Mouse (Mus musculus) MEL (cell line): ENCODE measurements at regions not wholly inside any gene's neighbourhood (a gene's known extent, or its start where the extent isn't known, plus 50 kb on each side); places are given as distances from the start of the nearest gene placed in this dataset.

Experiments used
- DNase-seq: peaks from one replicate; pipeline ENCODE4 v3.0.0; 2011; ENCODE audit warnings: low read depth, low spot score
- H3K27ac ChIP-seq: 2 replicates; pipeline ENCODE4 v1.5.1; 2012; ENCODE audit warnings: low read depth, mild to moderate bottlenecking, control low read depth, low read length, moderate library complexity; ENCODE audit not compliant: control insufficient read depth
- H3K27me3 ChIP-seq, 2 experiments: fragments of 150-350 bp in 1 of 2; sonication (generic) in 1 of 2; 2 replicates each; pipeline ENCODE4 v1.6.1; 2012; ENCODE audit warnings: low read length in 2 of 2, mild to moderate bottlenecking in 2 of 2, improper control_type of control experiment in 1 of 2, moderate library complexity in 1 of 2; ENCODE audit not compliant: insufficient read depth in 2 of 2, control insufficient read depth in 1 of 2
- H3K36me3 ChIP-seq, 2 experiments: 2 replicates each; pipeline ENCODE4 v1.6.1; 2012 to 2014; ENCODE audit warnings: low read length in 2 of 2, improper control_type of control experiment in 1 of 2, inconsistent platforms in 1 of 2, mild to moderate bottlenecking in 1 of 2; ENCODE audit not compliant: insufficient read depth in 2 of 2, control insufficient read depth in 1 of 2
- H3K4me1 ChIP-seq, 2 experiments: fragments of 150-350 bp in 1 of 2; sonication (generic) in 1 of 2; 2 replicates each; pipeline ENCODE4 v1.6.1; 2012; ENCODE audit warnings: low read length in 2 of 2, improper control_type of control experiment in 1 of 2, mild to moderate bottlenecking in 1 of 2; ENCODE audit not compliant: insufficient read depth in 2 of 2, control insufficient read depth in 1 of 2
- H3K4me3 ChIP-seq, 2 experiments: fragments of 150-350 bp in 1 of 2; sonication (generic) in 1 of 2; 2 replicates each; pipeline ENCODE4 v1.5.1; 2012; ENCODE audit warnings: low read depth in 2 of 2, low read length in 2 of 2, mild to moderate bottlenecking in 2 of 2, moderate library complexity in 2 of 2, control low read depth in 1 of 2, improper control_type of control experiment in 1 of 2; ENCODE audit not compliant: control insufficient read depth in 1 of 2, insufficient read depth in 1 of 2
- H3K79me2 ChIP-seq: 2 replicates; pipeline ENCODE4 v1.6.1; 2012; ENCODE audit warnings: mild to moderate bottlenecking, low read length, moderate library complexity; ENCODE audit not compliant: control insufficient read depth, poor library complexity, insufficient read depth
- H3K9ac ChIP-seq: 2 replicates; pipeline ENCODE4 v1.6.1; 2012; ENCODE audit warnings: low read depth, mild to moderate bottlenecking, control low read depth, low read length, moderate library complexity; ENCODE audit not compliant: control insufficient read depth, poor library complexity, severe bottlenecking
- H3K9me3 ChIP-seq: fragments of 150-350 bp; sonication (generic); replicated peaks from 2 replicates; pipeline ENCODE4 v1.6.1; 2012; ENCODE audit warnings: mild to moderate bottlenecking, low read length, improper control_type of control experiment, moderate library complexity; ENCODE audit not compliant: insufficient read depth
- BHLHE40 ChIP-seq: IDR thresholded peaks from 2 replicates; pipeline ENCODE4 v1.6.1; 2012; ENCODE audit warnings: low read depth, mild to moderate bottlenecking, inconsistent platforms, low read length, improper control_type of control experiment, borderline replicate concordance
- CHD1 ChIP-seq: IDR thresholded peaks from 2 replicates; pipeline ENCODE4 v1.6.1; 2012; ENCODE audit warnings: low read depth, mild to moderate bottlenecking, inconsistent platforms, low read length, improper control_type of control experiment
- E2F4 ChIP-seq: IDR thresholded peaks from 2 replicates; pipeline ENCODE4 v1.6.1; 2011; ENCODE audit warnings: low read depth, low read length, improper control_type of control experiment, borderline replicate concordance
- ETS1 ChIP-seq: IDR thresholded peaks from 2 replicates; pipeline ENCODE4 v1.6.1; 2012; ENCODE audit warnings: low read depth, mild to moderate bottlenecking, inconsistent platforms, low read length, improper control_type of control experiment, moderate library complexity
- GABPA ChIP-seq: IDR thresholded peaks from 2 replicates; pipeline ENCODE4 v1.6.1; 2012; ENCODE audit warnings: low read depth, mild to moderate bottlenecking, inconsistent platforms, low read length, improper control_type of control experiment, moderate library complexity
- KAT2A ChIP-seq: conservative IDR thresholded peaks from 2 replicates; pipeline ENCODE4 v1.6.1; 2012; ENCODE audit warnings: low read depth, low read length, improper control_type of control experiment, inconsistent platforms
- MAFK ChIP-seq: IDR thresholded peaks from 2 replicates; pipeline ENCODE4 v1.6.1; 2011; ENCODE audit warnings: low read depth, mild to moderate bottlenecking, low read length, improper control_type of control experiment, borderline replicate concordance
- MAX ChIP-seq: IDR thresholded peaks from 2 replicates; pipeline ENCODE4 v1.6.1; 2011; ENCODE audit warnings: low read length, improper control_type of control experiment
- MAZ ChIP-seq: IDR thresholded peaks from 2 replicates; pipeline ENCODE4 v1.6.1; 2012; ENCODE audit warnings: low read depth, mild to moderate bottlenecking, inconsistent platforms, low read length, improper control_type of control experiment
- MYC ChIP-seq: IDR thresholded peaks from 2 replicates; pipeline ENCODE4 v1.6.1; 2011; ENCODE audit warnings: low read depth, mild to moderate bottlenecking, low read length, improper control_type of control experiment, moderate library complexity
- NELFE ChIP-seq: IDR thresholded peaks from 2 replicates; pipeline ENCODE4 v1.6.1; 2011; ENCODE audit warnings: low read depth, low read length, improper control_type of control experiment
- POLR2AphosphoS5 ChIP-seq: IDR thresholded peaks from 2 replicates; pipeline ENCODE4 v1.6.1; 2012; ENCODE audit warnings: low read depth, borderline replicate concordance, mild to moderate bottlenecking, inconsistent platforms, low read length, moderate library complexity, mixed read lengths
- RAD21 ChIP-seq: IDR thresholded peaks from 2 replicates; pipeline ENCODE4 v1.6.1; 2011; ENCODE audit warnings: mild to moderate bottlenecking, low read depth, low read length, improper control_type of control experiment
- RCOR1 ChIP-seq: IDR thresholded peaks from 2 replicates; pipeline ENCODE4 v1.6.1; 2012; ENCODE audit warnings: low read depth, mild to moderate bottlenecking, inconsistent platforms, low read length, improper control_type of control experiment
- SMC3 ChIP-seq: IDR thresholded peaks from 2 replicates; pipeline ENCODE4 v1.6.1; 2011; ENCODE audit warnings: low read depth, low read length, improper control_type of control experiment
- TAL1 ChIP-seq: IDR thresholded peaks from 2 replicates; pipeline ENCODE4 v1.6.1; 2012; ENCODE audit warnings: mild to moderate bottlenecking, inconsistent platforms, low read length, moderate library complexity, mixed read lengths
- USF1 ChIP-seq: IDR thresholded peaks from 2 replicates; pipeline ENCODE4 v1.6.1; 2014; ENCODE audit warnings: low read depth, mild to moderate bottlenecking, inconsistent platforms, low read length, improper control_type of control experiment, moderate library complexity
- USF2 ChIP-seq, 2 experiments: IDR thresholded peaks; 2 replicates each; pipeline ENCODE4 v1.6.1; 2011 to 2012; ENCODE audit warnings: improper control_type of control experiment in 2 of 2, low read length in 2 of 2, borderline replicate concordance in 1 of 2, inconsistent platforms in 1 of 2, low read depth in 1 of 2, mild to moderate bottlenecking in 1 of 2; ENCODE audit not compliant: insufficient read depth in 1 of 2

GRCm38 (mm10) chr14:123190729-123191128 is 206.9 kb upstream of the Tmtc4 start:
- H3K27me3 ChIP-seq: no peaks in the 10 kb centered on the region; a peak in 3 of 4 replicates
- H3K9me3 ChIP-seq: no peaks in the 10 kb centered on the region
- no peak overlapping the region for H3K27ac ChIP-seq
- H3K9ac ChIP-seq: no peak overlapping the region
- TF ChIP-seq GABPA: no peak
- no peak for TF ChIP-seq POLR2AphosphoS5
- TF ChIP-seq NELFE: no peak
- TF ChIP-seq, all 39 proteins: peak for 0
- Histone ChIP-seq H3K36me3 (no peaks in the 10 kb centered on the region), H3K4me1 (no peaks in the 10 kb centered on the region), H3K79me2 (no peaks in the 10 kb centered on the region), H3K4me3 (no peak overlapping the region)
- no peak for DNase-seq

- TF ChIP-seq MYC: no peak
- no peak for TF ChIP-seq ETS1
- no peak for TF ChIP-seq RAD21
- TF ChIP-seq CHD1: no peak
- no peak for TF ChIP-seq POLR2AphosphoS5
- TF ChIP-seq USF1: no peak
- TF ChIP-seq, all 39 proteins: peak for 0
Measured at GRCm38 (mm10) chr14:123187270-123188058, 203.6 kb upstream of the Tmtc4 start.

GRCm38 (mm10) chr14:123173183-123173582 is 189.3 kb upstream of the Tmtc4 start:
- no peak for TF ChIP-seq MAX
- TF ChIP-seq E2F4: no peak
- TF ChIP-seq RCOR1: no peak
- no peak for TF ChIP-seq BHLHE40
- no peak for TF ChIP-seq USF1
- no peak for TF ChIP-seq MAZ
- TF ChIP-seq TAL1: no peak
- TF ChIP-seq USF2 (IDR thresholded peaks at IDR 0.05; ENCODE audit: borderline replicate concordance in 1 of 2, insufficient read depth in 1 of 2, low read depth in 1 of 2, low read length in 2 of 2): no peak
- no peak for TF ChIP-seq MAFK
- TF ChIP-seq KAT2A: no peak
- no peak for TF ChIP-seq GABPA
- TF ChIP-seq SMC3: no peak
- Histone ChIP-seq H3K79me2 (no peaks in the 10 kb centered on the region), H3K36me3 (no peaks in the 10 kb centered on the region), H3K27ac (no peak overlapping the region), H3K4me1 (no peaks in the 10 kb centered on the region), H3K9ac (no peak overlapping the region), H3K27me3 (no peaks in the 10 kb centered on the region; a peak in 1 of 4 replicates), H3K4me3 (no peak overlapping the region), H3K9me3 (no peaks in the 10 kb centered on the region)
- DNase-seq: no peak

More at GRCm38 (mm10) chr14:123187270-123188058, 203.6 kb upstream of the Tmtc4 start:
- Histone ChIP-seq H3K4me3 (no peak overlapping the region), H3K9me3 (no peaks in the 10 kb centered on the region), H3K36me3 (no peaks in the 10 kb centered on the region), H3K79me2 (no peaks in the 10 kb centered on the region), H3K4me1 (no peaks in the 10 kb centered on the region), H3K27ac (no peak overlapping the region), H3K27me3 (no peaks in the 10 kb centered on the region; a peak in 3 of 4 replicates), H3K9ac (no peak overlapping the region)
- no peak for DNase-seq
